Mouse (Mus musculus) G1E (cell line): ENCODE results near the gene Smyd5.

Experiments used
- CTCF ChIP-seq: IDR thresholded peaks from 2 replicates; pipeline ENCODE4 v1.5.1; 2012; ENCODE audit warnings: low read depth, low read length, inconsistent platforms, mixed read lengths
- GATA1 ChIP-seq: IDR thresholded peaks from 2 replicates; pipeline ENCODE4 v1.6.1; 2012; ENCODE audit warnings: borderline replicate concordance, low read length, inconsistent platforms, mixed read lengths
- GATA2 ChIP-seq: IDR thresholded peaks from 2 replicates; pipeline ENCODE4 v1.6.1; 2012; ENCODE audit warnings: low read depth, low read length, inconsistent platforms, borderline replicate concordance
- POLR2AphosphoS5 ChIP-seq: IDR thresholded peaks from 2 replicates; pipeline ENCODE4 v1.6.1; 2012; ENCODE audit warnings: low read depth, low read length, inconsistent platforms; ENCODE audit not compliant: insufficient replicate concordance

GRCm38 (mm10) chr6:85433865-85434264 lies 2.1 kb downstream of the Smyd5 start:
- TF ChIP-seq GATA1 (no peak), GATA2 (no peak), CTCF (no peak), POLR2AphosphoS5 (no peak)
